Mouse (Mus musculus) bone marrow, adult 2 months (tissue): ENCODE measurements around the gene Fam50b.

ENCODE experiments used
- CTCF ChIP-seq: fragments of 200-500 bp; IDR thresholded peaks from 2 replicates; pipeline ENCODE4 v1.5.1; 2011; ENCODE audit warnings: low read length, control low read depth; ENCODE audit not compliant: control insufficient read depth, insufficient read depth
- POLR2A ChIP-seq: fragments of 200-500 bp; IDR thresholded peaks from 2 replicates; pipeline ENCODE4 v1.6.1; 2011; ENCODE audit warnings: low read depth, mild to moderate bottlenecking, control low read depth, low read length, borderline replicate concordance; ENCODE audit not compliant: control insufficient read depth

- no peak for TF ChIP-seq CTCF
- TF ChIP-seq POLR2A, result no peak
Observed at GRCm38 (mm10) chr13:34709566-34709965, 25.1 kb upstream of the Fam50b start.
